Mouse (Mus musculus) liver, postnatal 0 days (tissue): ENCODE results near the gene Gm20877.
"Not testable (repeated sequence)": the region's sequence is repeated elsewhere in the genome, so short reads cannot be mapped to it uniquely, and the experiment has no call there.

Experiments
- CTCF ChIP-seq: sonication (generic); IDR thresholded peaks from 2 replicates; pipeline ENCODE4 v1.5.1; 2016; ENCODE audit warnings: antibody characterized with exemption, low read depth
- EP300 ChIP-seq: IDR thresholded peaks from 2 replicates; pipeline ENCODE4 v1.6.1; 2016; ENCODE audit warnings: antibody characterized with exemption, low read depth, mild to moderate bottlenecking

GRCm38 (mm10) chrY:17093573-17093972, at the start of gene Gm20877:
- not testable (repeated sequence) for TF ChIP-seq CTCF, EP300
